Mouse (Mus musculus) CH12.LX (cell line): Measurements from ENCODE around the gene C130032M10Rik.

Source experiments
- CHD2 ChIP-seq: IDR thresholded peaks from 2 replicates; pipeline ENCODE4 v1.6.1; 2011; ENCODE audit warnings: low read length, improper control_type of control experiment
- CTCF ChIP-seq, 2 experiments: IDR thresholded peaks in 1 of 2; conservative IDR thresholded peaks in 1 of 2; 2 replicates each; pipeline ENCODE4 v1.5.1; 2011 to 2012; ENCODE audit warnings: low read depth in 2 of 2, low read length in 2 of 2, improper control_type of control experiment in 1 of 2, inconsistent platforms in 1 of 2, mild to moderate bottlenecking in 1 of 2, moderate library complexity in 1 of 2
- EP300 ChIP-seq: IDR thresholded peaks from 2 replicates; pipeline ENCODE4 v1.6.1; 2011; ENCODE audit warnings: low read length, improper control_type of control experiment
- MEF2A ChIP-seq: IDR thresholded peaks from 2 replicates; pipeline ENCODE4 v1.6.1; 2014; ENCODE audit warnings: low read depth, mild to moderate bottlenecking, inconsistent platforms, low read length, improper control_type of control experiment, borderline replicate concordance
- POLR2A ChIP-seq: IDR thresholded peaks from 2 replicates; pipeline ENCODE4 v1.6.1; 2011; ENCODE audit warnings: low read depth, mild to moderate bottlenecking, improper control_type of control experiment, low read length
- SIN3A ChIP-seq: IDR thresholded peaks from 2 replicates; pipeline ENCODE4 v1.6.1; 2012; ENCODE audit warnings: low read length, improper control_type of control experiment, inconsistent platforms

- TF ChIP-seq MEF2A = no peak
- no peak for TF ChIP-seq EP300
- no peak for TF ChIP-seq CHD2
- TF ChIP-seq POLR2A = no peak
- no peak for TF ChIP-seq CTCF (conservative IDR thresholded peaks at IDR 0.05 in 1 of 2, IDR thresholded peaks at IDR 0.05 in 1 of 2; ENCODE audit: low read depth in 2 of 2, low read length in 2 of 2)
- no peak for TF ChIP-seq SIN3A
Measured at GRCm38 (mm10) chr9:114554355-114554979, 39.0 kb downstream of the C130032M10Rik start.
